ENCODE assay signal across 16 mouse cellular contexts in genomic region chr9:34962251-34962650, GRCm38 (mm10).
DNase-seq lines count a peak whose midpoint lies in the region; TF ChIP-seq lines count a peak whose summit lies in the region.
"Had no signal": no experiment of that assay in that cellular context is flagged by ENCODE, and none has a peak within 500 bp of the region (broad histone marks: within the 10 kb centered on the region; RNA-seq: fewer than 3 reads in every experiment).

No protein-coding gene starts in this region.

- H3K4me3 ChIP-seq in gastrocnemius, adult 2 months = no peak overlapping the region
- H3K4me3 ChIP-seq: embryonic facial prominence, embryonic 10.5 days; embryonic facial prominence, embryonic 12.5 days; forebrain, embryonic 13.5 days; forebrain, embryonic 15.5 days had no signal

- peak; percentile 57 for DNase-seq in cerebellum, adult 9-10 months
- DNase-seq in cerebellum, adult 8-10 months = no peak
- peak; percentile 84 for DNase-seq in heart, adult 11 months
- DNase-seq in heart, adult 9 months (ENCODE audit: low spot score in 2 of 2) = no peak
- DNase-seq in brain, adult 2 months (ENCODE audit: low read depth, low spot score) = peak; percentile 51
- DNase-seq in gastrocnemius, adult 2 months = no peak
- DNase-seq: adrenal gland, adult 2 months; adrenal gland, postnatal 10 days; adrenal gland, postnatal 25 days; cerebellum, adult 11 months; cerebellum, adult 18-20 months; forebrain, postnatal 0 days had no signal

- intact Hi-C loops in gastrocnemius, adult 2 months (cut with DNase I) = no loop called here

- no peak for TF ChIP-seq CTCF in gastrocnemius, adult 2 months (IDR thresholded peaks at IDR 0.05)

- no peak overlapping the region for H3K27ac ChIP-seq in gastrocnemius, adult 2 months
- H3K27ac ChIP-seq: embryonic facial prominence, embryonic 10.5 days; embryonic facial prominence, embryonic 12.5 days; forebrain, embryonic 13.5 days; forebrain, embryonic 15.5 days had no signal

Comparison
In these comparisons a context has a peak if more than half of its experiments do, and no peak if none do; other contexts are left out.
1. DNase-seq: peak in cerebellum, adult 9-10 months (single experiment), heart, adult 11 months (single experiment) and brain, adult 2 months (single experiment); none in cerebellum, adult 8-10 months (single experiment), heart, adult 9 months (0 of 2) and gastrocnemius, adult 2 months (single experiment).